Mouse (Mus musculus) CD8-positive naive resting alpha-beta T cell, adult 2 months (primary cell): Measurements from ENCODE around the gene Rnf220.
A peak's percentile ranks its signal among the peaks of the same experiment; 100 is the strongest.
"Not testable (repeated sequence)": the region's sequence is repeated elsewhere in the genome, so short reads cannot be mapped to it uniquely, and the experiment has no call there.

Experiments
- DNase-seq, 2 experiments: peaks; one replicate each; pipeline ENCODE4 v3.0.0; 2022; ENCODE audit warnings: low read depth in 2 of 2, low spot score in 2 of 2

Rnf220 gene

DNA sequence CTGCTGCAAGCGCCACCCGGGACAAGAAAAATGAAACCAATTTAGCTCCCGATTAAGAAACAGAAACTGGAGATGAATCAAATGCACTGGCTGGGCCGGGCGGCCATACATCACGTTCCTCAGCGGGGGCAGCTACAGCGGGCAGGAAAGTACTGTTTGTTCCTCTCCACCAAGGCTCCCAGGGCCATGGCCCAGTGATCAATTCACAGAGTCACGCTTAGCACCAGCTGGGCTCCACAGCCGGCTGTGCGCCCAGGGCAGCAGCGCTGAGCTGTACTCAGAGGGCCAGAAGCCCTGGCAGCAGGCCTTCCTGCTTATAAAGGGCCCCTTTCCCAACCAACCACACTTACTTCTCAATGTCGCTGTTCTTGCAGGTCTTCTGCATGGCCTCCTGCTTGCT is 219.8 kb downstream of the Rnf220 start:
- DNase-seq = no peak

DNA sequence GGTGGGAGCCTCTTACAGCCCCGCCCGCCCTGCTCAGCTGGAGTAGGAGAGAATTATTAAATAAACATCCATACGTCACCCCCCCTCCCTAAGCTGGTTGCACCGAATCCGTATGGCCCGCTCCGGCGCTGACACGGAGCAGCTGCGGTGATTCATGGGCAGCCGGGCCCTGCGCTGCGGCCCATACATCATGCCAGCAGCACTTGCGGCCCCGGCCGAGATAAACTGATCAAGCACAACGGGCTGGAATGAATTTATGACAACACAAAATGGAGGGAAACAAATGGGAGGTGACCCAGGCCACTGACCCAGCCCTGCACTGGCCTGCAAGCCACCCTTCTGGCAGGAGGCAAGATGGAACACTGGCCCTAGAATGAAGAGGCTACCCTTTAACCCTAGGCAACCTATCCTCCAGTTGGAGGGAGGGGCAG is 220.6 kb downstream of the Rnf220 start:
- DNase-seq = no peak

DNA sequence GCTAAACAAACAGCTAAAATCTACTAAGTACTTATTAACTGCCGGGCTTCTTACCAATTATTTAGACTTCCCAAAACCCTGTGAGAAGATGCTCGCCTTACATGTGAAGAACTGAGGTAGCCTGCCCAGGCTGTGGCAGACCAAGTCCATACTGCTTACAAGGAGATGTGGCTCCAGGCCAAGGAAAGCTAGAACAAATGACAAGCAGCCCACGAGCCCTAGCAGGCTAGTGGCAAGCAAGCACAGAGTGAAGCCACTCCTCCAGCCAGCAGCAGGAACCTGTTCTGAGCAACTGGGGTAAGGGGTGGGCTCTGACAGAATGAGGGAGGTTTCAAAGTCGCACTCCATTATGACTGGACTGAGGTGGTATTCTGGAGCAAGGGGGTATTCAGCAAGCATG is 222.1 kb downstream of the Rnf220 start:
- no peak for DNase-seq

DNA sequence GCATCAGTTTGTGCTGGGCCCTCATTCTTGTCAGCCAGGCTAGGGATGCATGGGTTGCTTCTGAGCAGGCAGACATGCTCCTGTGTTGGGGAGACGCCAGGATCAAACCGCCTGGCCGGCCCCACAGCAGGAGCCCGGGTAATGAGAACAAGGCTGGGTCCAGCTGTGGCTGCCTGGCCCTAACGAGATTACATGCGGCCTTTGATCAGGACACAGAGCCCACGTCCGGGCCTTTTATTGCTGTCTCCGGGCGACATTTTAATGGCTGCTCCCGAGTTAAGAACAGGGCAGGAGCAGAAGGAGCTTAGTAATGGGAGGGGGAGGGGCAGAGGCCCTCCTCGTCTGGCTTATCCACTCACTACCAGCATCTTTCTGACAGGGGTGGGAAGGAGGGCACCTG is 224.4 kb downstream of the Rnf220 start:
- DNase-seq = no peak

DNA sequence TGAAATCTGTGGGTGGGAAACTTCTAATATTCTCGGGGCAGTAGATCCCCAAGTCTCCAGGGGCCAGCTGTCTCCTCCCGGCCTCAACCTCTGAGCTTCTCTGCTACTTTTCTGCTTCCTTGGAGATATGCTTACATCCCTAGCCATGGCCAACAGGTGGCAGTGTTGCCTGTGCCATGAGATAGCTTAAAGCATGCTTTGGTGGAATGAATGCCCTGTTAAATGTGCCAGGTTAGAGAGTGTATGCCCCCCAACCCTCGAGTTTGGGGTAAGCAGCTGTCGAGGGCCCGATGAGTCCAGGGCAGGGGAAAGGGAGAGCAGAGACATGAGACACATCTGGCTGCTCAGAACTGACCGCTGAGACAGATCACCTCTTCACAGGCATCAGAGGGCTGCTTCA is 226.6 kb downstream of the Rnf220 start:
- peak; percentile 51 to 66 for DNase-seq

DNA sequence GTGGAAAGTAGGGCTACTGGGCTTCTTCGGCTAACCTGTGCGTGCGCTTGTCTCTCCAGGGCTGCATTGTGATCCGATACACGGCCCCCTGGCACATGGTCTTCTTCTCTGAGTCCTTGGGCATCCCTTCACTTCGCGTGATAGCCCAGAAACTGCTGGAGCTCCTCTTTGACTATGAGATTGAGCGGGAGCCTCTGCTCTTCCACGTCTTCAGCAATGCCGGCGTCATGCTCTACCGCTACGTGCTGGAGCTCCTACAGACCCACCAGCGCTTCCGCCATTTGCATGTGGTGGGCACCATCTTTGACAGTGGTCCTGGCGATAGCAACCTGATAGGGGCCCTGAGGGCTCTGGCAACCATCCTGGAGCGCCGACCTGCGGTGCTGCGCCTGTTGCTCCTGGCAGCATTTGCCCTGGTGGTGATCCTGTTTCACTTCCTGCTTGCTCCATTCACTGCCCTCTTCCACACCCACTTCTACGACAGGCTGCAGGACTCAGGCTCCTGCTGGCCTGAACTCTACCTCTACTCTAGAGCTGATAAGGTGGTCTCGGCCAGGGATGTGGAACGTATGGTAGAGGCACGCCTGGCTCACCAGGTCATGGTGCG is 228.9 kb downstream of the Rnf220 start:
- no peak for DNase-seq

DNA sequence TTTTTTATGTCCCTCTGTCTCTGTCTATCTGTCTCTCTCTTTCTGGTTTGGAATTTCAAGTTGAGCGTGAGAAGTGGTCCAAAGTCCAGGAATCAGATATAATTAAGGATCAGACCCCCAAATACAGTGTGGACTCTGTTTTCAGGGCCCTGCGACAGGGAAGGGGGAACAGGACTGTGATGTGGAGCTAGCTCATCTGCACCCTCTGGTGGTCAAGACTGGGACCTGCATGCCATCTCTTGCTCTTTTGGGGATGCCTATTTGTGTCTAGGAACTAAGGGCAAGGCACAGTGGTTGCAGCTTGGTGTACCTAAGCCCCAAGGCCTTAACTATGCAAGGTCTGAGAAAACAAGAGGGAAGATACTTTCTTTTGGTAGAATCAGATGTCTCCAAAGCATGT is 229.6 kb downstream of the Rnf220 start:
- peak; percentile 62 to 77 for DNase-seq

DNA sequence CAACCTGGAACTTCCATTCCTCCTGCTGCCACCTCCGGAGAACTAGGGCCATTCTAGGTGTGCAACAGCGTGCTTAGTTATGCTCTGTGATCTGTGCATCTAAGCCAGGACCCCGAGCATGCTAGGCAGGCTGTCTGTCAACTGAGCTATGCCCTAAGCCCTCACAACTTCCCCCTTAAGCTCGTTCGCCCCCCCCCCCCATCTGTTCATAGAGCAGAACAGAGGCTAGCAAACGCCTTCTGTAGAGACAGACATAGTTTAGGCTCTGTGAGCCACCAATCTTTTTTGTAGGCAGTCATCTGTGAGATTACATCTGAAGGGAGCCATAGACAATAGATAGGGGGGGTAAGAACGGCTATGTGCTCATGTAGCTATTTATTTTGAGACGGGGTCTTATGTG is 233.9 kb downstream of the Rnf220 start:
- DNase-seq = no peak

DNA sequence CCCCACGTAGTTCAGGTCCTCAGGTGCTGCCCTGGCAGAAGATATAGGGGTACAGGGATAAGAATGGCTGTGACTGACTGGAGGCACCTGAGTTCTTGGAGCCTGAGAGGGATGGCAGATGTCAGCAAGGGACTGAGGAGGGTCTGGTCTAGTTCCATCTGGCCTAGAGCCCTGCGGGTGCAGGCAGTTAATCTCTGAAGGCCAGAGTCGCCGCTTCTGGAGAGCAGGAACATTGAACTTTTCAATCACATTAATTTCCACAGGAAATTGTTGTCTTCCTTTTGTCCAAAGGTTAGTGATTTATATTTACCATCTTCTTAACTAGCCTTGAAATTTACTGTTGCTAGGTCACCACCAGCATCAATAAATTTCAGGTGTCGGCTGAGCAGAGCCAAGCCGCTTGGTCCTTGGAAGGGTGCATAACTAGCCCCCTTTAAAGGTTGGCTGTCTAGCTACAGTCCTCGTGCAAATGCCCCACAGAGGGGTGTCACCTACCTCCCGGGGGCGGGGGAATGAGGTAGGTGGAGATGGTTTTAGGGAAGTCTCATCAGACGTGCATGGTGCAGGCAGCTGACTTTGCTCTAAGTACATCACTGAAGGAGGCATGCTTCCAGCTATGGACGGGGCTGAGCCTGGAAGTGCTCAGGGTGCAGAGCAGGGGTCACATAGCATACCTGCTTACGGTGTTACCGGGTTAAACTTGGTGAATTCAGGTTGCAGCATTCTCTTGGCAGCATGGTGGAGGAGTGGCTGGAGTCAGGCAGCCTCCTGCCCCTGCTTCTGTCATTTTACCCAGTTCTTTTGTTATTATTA is 234.5 kb downstream of the Rnf220 start:
- no peak for DNase-seq

DNA sequence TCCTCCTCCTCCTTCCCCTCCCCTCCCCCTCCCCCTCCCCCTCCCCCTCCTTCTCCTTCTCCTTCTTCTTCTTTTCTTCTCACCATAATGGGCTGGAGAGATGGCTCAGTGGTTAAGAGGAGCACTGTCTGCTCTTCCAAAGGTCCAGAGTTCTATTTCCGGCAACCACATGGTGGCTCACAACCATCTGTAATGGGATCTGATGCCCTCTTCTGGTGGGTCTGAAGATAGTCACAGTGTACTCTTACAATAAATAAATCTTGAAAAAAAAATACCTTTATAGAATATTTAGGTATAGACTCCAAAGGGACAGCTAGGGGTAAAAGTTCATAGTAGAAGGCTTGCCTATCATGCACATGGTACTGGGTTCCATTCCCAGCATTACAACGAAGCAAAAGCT is 235.6 kb downstream of the Rnf220 start:
- no peak for DNase-seq

DNA sequence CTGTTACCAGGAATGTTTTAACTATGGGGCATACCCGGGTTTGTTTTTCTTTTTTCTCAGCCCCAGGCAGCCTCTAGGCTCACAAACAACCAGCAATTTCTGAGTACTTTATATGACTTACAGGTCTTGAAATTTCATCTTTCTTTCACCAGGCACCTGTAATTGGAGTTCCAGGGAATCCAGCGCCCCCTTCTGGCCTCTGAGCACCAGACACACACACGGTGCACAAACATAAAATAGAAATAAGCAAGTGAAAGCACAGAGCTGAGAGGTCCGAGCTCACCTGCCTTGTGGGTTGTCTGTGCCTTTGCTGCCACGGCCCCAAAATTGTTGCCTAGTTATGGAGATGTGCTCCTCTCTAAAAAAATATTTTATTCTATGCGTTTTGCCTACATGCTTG is 236.9 kb downstream of the Rnf220 start:
- DNase-seq = not testable (repeated sequence)

DNA sequence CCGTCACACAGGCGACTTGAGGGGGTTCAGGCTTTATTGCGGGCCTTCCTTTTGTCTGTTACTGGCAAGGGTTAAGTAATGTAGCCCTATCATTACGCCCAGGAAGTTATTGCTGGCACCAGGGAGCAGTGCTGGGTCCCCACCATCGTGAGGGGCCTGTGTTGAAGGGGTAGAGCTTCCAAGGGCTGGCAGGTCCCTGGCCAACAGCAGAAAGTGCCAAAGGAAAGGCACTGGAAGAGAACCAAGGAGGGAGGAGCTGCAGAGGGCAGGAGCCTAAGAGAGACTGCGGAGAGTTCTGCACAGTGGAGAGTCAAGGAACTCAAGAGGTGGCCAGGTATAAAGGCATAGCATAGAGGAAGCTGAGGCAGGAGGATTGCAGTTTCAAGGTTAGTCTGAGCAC is 242.2 kb downstream of the Rnf220 start:
- DNase-seq = no peak

DNA sequence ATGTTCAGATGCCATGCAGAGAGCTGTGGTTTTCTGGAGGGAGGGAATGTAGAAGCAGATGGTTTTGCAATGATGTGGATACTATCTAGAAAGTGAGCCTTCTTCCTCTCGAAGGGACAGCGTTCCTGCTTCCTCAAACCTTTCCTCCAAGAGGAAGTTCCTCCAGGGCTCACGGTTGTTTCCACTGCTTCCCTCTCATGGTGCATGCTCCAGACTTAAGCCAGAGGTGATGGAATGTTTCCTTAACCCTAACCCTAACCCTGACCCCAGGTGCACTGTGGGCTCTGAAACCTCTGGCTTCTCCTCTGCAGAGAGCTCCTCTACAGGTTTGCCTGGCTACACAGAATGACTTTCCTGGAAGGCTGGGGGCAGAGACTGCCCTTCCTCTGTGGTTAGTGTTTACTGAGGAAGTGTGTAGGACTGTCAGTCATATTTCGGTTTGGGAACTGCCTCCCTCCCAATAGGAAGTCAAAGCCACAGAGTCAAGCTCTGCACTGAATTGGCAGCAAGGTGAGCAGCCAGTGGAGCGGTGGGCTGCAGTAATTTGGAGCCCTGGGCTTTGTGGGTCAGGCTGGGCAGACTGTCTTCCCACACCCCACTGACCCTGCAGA is 242.7 kb downstream of the Rnf220 start:
- no peak for DNase-seq

DNA sequence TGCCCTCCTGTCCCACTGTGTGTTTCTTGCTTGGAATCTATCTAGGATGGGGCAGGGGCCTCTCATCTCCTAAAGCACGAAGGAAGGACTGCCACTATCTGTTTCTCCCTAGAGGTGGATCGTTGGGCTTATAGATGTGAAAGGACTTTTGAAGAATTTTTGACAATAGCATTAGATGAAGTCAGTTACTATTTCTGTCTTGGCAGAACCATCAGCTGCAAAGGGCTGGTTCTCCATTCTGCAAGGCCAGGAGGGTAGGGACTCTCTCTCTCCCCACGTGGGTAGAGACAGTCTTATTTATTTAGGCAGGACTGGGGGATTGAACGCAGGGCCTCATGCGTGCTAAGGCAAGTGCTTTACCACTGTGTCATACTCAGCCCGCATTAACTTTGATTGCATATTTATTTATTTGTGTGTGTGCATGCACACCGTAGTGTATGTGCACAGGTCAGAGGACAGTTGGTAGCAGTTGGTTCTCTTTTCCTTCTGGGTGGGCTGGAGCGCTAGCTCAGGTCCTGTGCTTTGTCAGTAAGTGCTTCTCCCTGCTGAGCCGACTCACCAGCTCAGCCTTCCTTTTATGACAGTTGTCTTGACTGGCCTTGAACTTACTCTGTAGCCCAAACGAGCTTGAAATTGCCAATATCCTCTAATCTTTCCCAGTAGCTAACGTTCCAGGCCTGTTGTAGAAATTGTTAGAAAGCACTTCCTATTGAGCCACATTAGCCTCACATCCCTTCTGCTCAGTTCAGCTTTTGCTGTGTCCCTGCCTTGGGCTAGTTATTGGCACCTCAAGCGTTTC is 243.4 kb downstream of the Rnf220 start:
- DNase-seq = no peak

DNA sequence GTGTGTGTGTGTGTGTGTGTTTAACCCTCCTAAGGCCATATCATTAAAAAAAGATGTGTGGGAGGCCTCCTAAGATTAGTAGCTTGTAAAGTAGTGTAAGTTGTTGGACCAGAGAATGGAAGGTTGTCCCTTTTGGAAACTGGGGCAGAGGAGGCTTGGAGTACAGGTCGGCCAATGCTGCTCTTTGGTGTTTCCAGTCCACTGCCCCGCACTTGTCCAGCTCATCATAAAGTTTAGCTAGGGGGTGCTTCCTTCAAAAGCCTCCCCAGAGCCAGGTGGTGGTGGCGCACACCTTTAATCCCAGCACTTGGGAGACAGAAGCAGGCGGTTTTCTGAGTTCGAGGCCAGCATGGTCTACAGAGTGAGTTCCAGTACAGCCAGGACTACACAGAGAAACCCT is 244.1 kb downstream of the Rnf220 start:
- DNase-seq = no peak

DNA sequence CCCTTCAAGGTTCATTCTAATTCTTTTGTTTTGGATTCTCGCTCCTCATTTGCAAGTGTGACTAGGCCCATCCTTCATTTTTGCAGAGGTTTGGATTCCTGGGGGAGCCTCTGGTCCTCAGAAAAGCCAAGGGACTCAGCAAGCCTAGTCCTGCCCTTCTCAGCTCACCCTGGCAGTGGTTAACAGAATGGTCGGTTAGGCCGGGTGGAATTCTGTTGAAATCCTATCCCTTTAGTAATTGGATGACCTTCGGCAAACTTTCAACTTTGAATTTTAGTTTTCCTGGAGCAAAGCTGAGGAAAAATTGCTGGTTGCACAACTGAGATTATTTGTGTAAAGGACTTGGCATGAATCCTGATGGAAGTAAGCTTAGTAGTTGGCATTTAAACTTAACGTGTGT is 244.5 kb downstream of the Rnf220 start:
- DNase-seq = no peak

DNA sequence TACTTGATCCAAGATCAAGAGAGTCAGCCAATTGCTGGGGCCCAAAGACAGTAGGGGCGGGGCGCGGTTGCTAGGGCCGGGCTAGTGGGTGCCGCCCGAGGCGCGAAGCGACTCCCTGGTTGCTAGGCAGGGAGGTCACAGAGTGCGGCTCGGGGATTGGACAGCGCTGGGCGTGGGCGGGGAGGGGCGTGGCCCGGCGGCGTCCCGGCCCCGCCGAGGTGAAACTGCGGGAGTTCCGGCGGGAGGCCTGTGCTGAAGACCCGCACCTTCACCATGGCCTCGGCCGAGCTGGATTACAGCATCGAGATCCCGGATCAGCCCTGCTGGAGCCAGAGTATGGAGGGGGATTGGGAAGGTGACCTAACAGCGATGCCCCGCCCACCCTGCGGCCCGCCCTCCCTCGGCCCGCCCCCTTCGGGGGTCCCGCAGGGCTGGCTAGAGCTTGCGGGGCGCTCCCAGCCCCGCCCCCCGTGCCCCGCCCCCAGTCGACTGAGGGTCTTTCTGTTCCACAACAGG is 245.0 kb downstream of the Rnf220 start, which contains the start of the genes Tmem53 and Armh1:
Gene Tmem53 (plus strand): TSS at position 151 of the 516 bp plus-strand sequence.
Gene Armh1 (minus strand): TSS at position 325 of the 516 bp plus-strand sequence.
- peak; percentile 73 to 80 for DNase-seq

DNA sequence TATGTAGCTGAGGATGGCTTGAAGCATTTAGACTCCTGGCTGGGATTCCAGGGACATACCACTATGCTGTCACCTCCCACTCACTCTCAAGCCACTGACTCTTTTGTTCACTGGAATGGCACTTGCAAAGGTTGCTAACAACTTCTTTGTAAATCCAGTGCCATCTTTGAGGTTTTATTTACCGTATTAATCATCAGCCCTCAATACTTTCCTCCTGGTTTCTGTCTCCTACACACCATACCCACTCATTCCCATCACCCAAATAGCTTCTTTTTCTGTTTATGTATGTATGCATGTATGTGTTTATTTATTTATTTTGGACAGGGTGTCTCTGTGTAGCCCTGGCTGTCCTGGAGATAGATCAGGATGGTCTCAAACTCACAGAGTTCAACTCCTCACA is 245.9 kb downstream of the Rnf220 start:
- DNase-seq = no peak

DNA sequence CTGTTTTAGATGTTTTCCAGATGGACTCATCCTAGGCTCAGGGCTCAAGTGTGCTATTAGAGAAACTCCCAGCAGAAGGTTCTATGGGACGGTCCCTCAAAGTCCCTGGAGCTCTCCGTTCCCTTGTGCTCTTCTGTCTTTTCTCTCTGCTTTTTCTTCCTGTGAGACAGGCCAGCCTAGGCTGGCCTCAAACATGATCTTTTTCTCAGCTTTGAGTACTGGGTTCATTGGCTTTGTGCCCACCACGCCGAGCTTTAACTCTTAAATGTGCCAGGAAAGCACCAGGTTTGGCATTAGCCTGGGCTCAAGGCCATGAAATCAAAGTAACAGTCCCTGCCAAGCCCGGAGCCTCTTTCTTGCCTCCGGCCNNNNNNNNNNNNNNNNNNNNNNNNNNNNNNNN is 256.0 kb downstream of the Rnf220 start:
- DNase-seq = no peak

DNA sequence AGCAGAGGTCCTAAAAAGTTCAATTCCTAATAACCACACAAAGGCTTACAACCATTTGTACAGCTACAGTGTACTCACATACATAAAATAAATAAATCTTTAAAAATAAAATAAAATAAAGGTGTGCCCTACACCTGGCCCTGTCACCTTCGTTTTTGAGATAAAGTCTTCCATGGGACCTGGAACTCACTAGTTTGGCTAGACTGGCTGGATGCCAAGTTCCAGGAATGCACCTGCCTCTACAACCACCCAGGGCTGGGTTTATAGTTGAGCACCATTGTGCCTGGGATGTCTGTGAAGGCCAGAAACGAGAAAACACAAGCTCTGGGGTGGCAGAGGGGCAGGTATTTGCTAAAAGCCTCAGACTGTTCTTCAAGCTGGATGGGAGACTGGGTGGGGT is 257.7 kb downstream of the Rnf220 start:
- DNase-seq = no peak

DNA sequence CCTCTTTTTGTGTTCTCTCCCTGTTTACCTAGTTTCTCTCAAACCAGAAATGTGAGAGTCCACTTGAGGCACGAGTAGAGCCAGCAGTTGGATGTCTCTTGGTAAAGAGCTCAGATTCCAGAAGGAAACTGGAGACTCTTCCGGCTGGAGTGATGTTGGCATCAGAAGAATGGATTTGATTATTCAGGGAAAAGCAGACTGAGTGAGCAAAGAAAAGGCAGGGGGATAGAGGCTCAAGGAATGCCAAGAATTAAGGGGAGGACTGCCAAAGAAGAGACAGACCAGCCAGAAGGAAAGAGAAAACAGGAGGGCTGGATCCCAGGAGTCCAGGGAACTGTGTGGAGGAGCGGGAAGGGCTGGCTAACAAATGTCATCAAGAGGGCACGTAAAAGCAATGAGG is 261.0 kb downstream of the Rnf220 start:
- no peak for DNase-seq
